Mouse (Mus musculus) heart, embryonic 12.5 days (tissue): Measurements from ENCODE around the gene Apobec1. TPM values are rescaled to one million over a fixed set of nuclear protein-coding genes. Genes with fewer than 3 reads are reported as not detected.

Experiments
- ATAC-seq: fragments of 200-750 bp; cut with Nextera tagmentation; 2 replicates; pipeline ENCODE4 v1.8.0; 2017; ENCODE audit warnings: moderate TSS enrichment, moderate library complexity; ENCODE audit not compliant: insufficient number of reproducible peaks, low FRiP score
- H3K27ac ChIP-seq: fragments of 300-500 bp; sonication (generic); 2 replicates; pipeline ENCODE4 v1.5.1; 2016; ENCODE audit warnings: mild to moderate bottlenecking, moderate library complexity; ENCODE audit not compliant: poor library complexity, severe bottlenecking
- H3K27me3 ChIP-seq: fragments of 300-500 bp; sonication (generic); replicated peaks from 2 replicates; pipeline ENCODE4 v1.6.1; 2016; ENCODE audit warnings: mild to moderate bottlenecking, moderate library complexity
- H3K36me3 ChIP-seq: fragments of 300-500 bp; sonication (generic); 2 replicates; pipeline ENCODE4 v1.6.1; 2016; ENCODE audit warnings: mild to moderate bottlenecking, moderate library complexity
- H3K4me1 ChIP-seq: fragments of 300-500 bp; sonication (generic); replicated peaks from 2 replicates; pipeline ENCODE4 v1.6.1; 2016; ENCODE audit warnings: mild to moderate bottlenecking
- H3K4me2 ChIP-seq: fragments of 300-500 bp; sonication (generic); 2 replicates; pipeline ENCODE4 v1.6.1; 2016; ENCODE audit warnings: mild to moderate bottlenecking, moderate library complexity
- H3K4me3 ChIP-seq: fragments of 300-500 bp; sonication (generic); 2 replicates; pipeline ENCODE4 v1.5.1; 2016; ENCODE audit warnings: mild to moderate bottlenecking
- H3K9ac ChIP-seq: fragments of 300-500 bp; sonication (generic); 2 replicates; pipeline ENCODE4 v1.6.1; 2016; ENCODE audit warnings: mild to moderate bottlenecking, moderate library complexity
- H3K9me3 ChIP-seq: fragments of 300-500 bp; sonication (generic); replicated peaks from 2 replicates; pipeline ENCODE4 v1.6.1; 2016; ENCODE audit warnings: mild to moderate bottlenecking, moderate library complexity
- WGBS: fragments of 180-500 bp; shearing (Covaris S2); methylation state at CpG from one replicate; pipeline ENCODE4 v1.1.7; 2016; 5-methylcytosine and 5-hydroxymethylcytosine counted together
- polyA plus RNA-seq: library from polyadenylated mRNA; unstranded; fragments of >200 nt; fragmentation: Nextera tagmentation; extraction: Ambion mirVana; gene quantifications from 2 replicates; pipeline ENCODE4 v1.2.1, GENCODE M21; 2016

Apobec1 gene
- polyA plus RNA-seq, 1 experiment from 2014 or later: 1.9 TPM

DNA sequence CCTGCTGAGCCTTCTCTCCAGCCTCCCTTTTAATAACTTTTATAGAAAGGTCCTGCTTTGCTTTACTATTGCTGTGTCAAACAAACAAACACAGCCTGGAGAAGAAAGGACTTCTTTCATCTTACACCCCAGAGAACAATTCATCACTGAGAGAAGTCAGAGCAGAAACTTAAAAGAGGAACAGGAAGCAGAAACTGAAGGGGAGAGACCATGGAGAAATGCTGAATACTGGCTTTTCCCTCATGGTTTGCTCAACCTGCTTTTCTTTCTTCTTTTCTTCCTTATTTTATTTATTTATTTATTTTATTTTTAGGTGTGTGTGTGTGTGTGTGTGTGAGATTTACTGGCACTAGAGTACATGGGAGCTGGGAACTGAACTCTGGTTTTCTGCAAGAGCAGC, 2.0 kb upstream of the Apobec1 start:
- no peak overlapping the region for H3K9ac ChIP-seq
- no peak overlapping the region for H3K27ac ChIP-seq
- no peaks in the 10 kb centered on the region for H3K36me3 ChIP-seq
- no peak overlapping the region for H3K4me3 ChIP-seq
- H3K4me2 ChIP-seq: no peak overlapping the region
- no peak for ATAC-seq
- H3K9me3 ChIP-seq: no peaks in the 10 kb centered on the region
- H3K4me1 ChIP-seq: no peaks in the 10 kb centered on the region; the same call in 1 of the 2 replicates
- H3K27me3 ChIP-seq: no peaks in the 10 kb centered on the region

DNA sequence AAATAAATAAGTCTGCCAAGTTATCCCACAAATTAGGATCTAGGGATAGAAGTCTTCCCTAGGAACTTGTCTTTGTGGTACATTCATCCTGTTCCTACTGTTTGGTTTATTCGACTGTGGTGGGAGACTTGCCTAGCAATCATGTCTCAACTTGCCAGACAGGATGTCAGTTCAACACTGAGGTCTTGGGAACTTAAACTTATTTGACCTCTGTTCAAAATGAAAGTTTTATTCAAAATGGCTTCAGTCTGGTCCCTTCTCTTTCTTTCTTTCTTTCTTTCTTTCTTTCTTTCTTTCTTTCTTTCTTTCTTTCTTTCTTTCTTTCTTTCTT, 713 bp upstream of the Apobec1 start:
- H3K4me2 ChIP-seq: peak overlapping the region; percentile 68
- H3K9ac ChIP-seq: no peak overlapping the region
- no peak for ATAC-seq
- no peaks in the 10 kb centered on the region for H3K4me1 ChIP-seq
- peak overlapping the region; percentile 61 for H3K4me3 ChIP-seq
- H3K36me3 ChIP-seq: no peaks in the 10 kb centered on the region
- no peaks in the 10 kb centered on the region for H3K9me3 ChIP-seq
- no peaks in the 10 kb centered on the region for H3K27me3 ChIP-seq
- H3K27ac ChIP-seq: no peak overlapping the region
- 43% methylated on average over 1 of the region's 1 CpGs for WGBS

DNA sequence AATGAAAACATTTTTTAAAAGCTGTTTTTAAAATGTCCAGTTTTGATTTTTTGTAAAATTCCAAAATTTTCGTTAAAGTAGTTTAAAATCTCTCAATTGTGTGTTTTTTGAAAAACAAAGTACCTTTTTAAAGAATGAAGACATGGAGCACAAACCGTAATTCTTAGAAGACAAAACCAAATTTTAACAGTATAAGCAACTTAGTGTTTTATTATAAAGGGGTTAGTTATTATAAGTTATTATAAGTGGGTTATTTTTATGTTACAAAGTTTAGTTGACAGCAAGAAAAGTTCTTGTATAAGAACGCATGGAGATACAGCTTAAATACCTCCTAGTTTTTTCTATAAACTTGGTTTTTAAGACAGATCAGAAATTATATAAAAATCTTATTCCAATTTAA, 629 bp downstream of the Apobec1 start:
- Histone ChIP-seq H3K27ac (no peak overlapping the region), H3K27me3 (no peaks in the 10 kb centered on the region), H3K4me1 (no peaks in the 10 kb centered on the region), H3K36me3 (no peaks in the 10 kb centered on the region), H3K9ac (no peak overlapping the region), H3K4me3 (peak overlapping the region; percentile 61), H3K9me3 (no peaks in the 10 kb centered on the region), H3K4me2 (peak overlapping the region; percentile 68)
- 82% methylated on average over 3 of the region's 3 CpGs for WGBS
- ATAC-seq: no peak

DNA sequence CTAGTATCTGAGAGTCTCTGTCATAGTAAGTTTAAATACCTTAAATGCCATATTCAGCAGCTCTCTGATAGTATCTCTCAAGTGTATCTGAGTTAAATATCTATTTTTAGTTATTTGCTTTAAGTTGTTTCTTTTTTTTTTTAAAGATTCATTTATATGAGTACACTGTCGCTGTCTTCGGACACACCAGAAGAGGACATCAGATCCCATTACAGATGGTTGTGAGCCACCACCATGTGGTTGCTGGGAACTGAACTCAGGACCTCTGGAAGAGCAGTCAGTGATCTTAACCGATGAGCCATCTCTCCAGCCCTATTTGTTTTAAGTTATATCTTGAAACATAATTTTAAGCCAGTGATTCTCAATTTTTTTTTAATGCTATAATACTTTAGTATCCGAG, 1.2 kb downstream of the Apobec1 start:
- no peak for ATAC-seq

DNA sequence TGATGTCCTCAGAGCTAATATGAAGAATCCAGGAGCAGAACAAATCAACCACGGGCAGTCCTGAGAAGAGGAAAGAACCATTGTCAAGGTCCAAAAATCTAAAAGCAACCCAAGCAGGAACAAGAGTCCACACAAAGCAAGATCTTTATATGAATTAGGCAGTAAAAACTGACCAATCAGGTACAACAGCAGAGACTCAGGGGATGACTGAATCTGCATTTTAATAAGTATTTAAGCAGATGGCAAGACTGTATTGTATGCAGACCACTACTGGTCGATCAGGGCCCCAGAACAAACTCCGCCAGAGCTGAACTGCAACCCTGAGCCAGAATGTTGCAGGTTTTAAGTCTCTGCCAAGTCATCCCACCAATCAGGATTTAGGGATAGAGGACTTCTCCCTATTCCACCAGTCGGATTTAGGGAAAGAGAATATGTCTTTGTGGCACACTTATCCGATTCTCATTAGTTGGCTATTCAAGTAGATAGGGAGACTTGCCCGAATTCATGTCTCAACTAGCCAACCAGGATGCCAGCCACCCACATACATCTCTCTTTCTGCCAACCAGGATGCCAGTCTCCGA, 2.1 kb downstream of the Apobec1 start:
- H3K4me1 ChIP-seq: no peaks in the 10 kb centered on the region
- H3K27ac ChIP-seq: no peak overlapping the region
- H3K9ac ChIP-seq: no peak overlapping the region
- no peak overlapping the region for H3K4me3 ChIP-seq
- H3K36me3 ChIP-seq: no peaks in the 10 kb centered on the region
- no peaks in the 10 kb centered on the region for H3K27me3 ChIP-seq
- no peak overlapping the region for H3K4me2 ChIP-seq
- no peaks in the 10 kb centered on the region for H3K9me3 ChIP-seq
- WGBS: 82% methylated on average over 7 of the region's 7 CpGs
- no peak for ATAC-seq

More for the DNA sequence above, 1.2 kb downstream of the Apobec1 start:
- Histone ChIP-seq H3K4me3 (no peak overlapping the region), H3K36me3 (no peaks in the 10 kb centered on the region), H3K27me3 (no peaks in the 10 kb centered on the region), H3K4me2 (no peak overlapping the region), H3K9ac (no peak overlapping the region), H3K4me1 (no peaks in the 10 kb centered on the region), H3K27ac (no peak overlapping the region), H3K9me3 (no peaks in the 10 kb centered on the region)
- 89% methylated on average over 4 of the region's 4 CpGs for WGBS

DNA sequence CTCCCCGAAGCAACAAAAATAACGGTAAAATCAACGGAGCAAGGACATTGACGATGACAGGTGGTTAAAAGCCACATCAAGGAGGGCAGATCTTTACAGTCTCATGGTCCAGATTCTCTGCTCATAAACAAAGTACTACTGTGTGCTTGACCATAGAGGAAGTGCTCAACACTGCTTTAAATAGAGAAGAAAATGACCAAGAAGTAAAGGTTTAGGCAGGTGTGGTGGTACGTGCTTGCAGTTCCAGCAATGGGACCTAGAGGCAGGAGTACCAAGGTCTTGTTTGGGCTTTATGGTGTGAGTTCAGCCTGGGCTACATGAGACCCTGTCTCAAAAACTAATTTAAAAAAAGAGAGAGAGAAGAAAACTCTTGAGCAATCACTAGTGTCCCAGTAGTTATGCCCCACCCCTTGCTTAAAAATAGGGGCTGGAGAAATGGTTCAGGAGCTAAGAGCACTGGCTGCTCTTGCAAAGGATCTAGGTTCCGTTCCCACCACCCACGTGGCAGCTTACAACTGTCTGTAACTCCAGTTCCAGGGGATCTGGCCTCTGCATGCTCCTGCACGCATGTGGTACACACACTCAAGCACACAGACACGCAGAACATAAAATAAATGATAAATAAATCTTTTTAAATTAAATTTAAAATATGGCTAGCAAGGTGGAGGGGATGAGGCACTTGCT, 3.0 kb downstream of the Apobec1 start:
- no peak overlapping the region for H3K27ac ChIP-seq
- WGBS: 84% methylated on average over 9 of the region's 9 CpGs
- no peak overlapping the region for H3K9ac ChIP-seq
- H3K4me1 ChIP-seq: no peaks in the 10 kb centered on the region
- no peaks in the 10 kb centered on the region for H3K27me3 ChIP-seq
- no peak overlapping the region for H3K4me2 ChIP-seq
- no peak overlapping the region for H3K4me3 ChIP-seq
- H3K36me3 ChIP-seq: no peaks in the 10 kb centered on the region
- H3K9me3 ChIP-seq: no peaks in the 10 kb centered on the region
- ATAC-seq: no peak

DNA sequence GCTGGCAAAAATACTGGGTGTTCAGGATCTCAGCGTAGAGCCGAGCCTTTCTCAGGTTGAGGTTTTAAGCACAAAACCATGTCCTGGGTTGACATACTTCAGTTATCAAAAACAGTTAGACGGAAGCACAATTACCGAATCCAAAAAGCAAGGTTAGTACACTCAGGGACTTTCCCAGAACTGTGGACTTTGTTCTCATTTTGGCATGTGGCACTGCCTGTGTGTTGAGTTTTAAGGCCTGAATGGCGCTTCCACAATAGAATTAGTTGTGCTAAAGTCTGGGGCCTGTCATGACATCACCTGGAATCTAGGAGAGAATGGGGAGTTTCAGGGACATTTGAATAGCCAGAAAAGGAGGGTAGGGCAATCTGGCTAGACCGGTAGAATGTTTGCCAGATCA, 3.8 kb downstream of the Apobec1 start:
- H3K4me3 ChIP-seq: no peak overlapping the region
- no peak overlapping the region for H3K4me2 ChIP-seq
- H3K36me3 ChIP-seq: no peaks in the 10 kb centered on the region
- no peak overlapping the region for H3K27ac ChIP-seq
- H3K9me3 ChIP-seq: no peaks in the 10 kb centered on the region
- 85% methylated on average over 6 of the region's 6 CpGs for WGBS
- no peak for ATAC-seq
- no peak overlapping the region for H3K9ac ChIP-seq
- no peaks in the 10 kb centered on the region for H3K4me1 ChIP-seq
- no peaks in the 10 kb centered on the region for H3K27me3 ChIP-seq

DNA sequence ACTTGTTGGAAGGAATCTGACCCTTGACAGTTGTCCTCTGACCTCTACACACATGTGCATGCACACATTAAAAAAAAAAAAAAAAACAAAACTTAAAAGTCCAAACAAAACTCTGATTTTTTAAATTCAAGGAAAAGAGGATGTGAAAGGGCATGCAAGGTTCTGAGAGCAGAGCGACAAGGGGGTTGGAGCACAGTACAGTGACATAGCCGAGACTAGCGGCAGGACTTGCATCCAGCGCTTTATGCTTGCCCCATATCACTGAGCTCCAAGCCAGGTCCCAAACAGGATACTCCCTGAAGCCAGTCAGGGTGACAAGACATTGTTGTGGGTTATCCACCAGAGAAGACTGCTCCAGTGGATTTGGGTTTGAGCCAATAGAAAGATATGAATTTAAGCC, 4.2 kb downstream of the Apobec1 start:
- Histone ChIP-seq H3K27ac (no peak overlapping the region), H3K36me3 (no peaks in the 10 kb centered on the region), H3K4me1 (no peaks in the 10 kb centered on the region), H3K9me3 (no peaks in the 10 kb centered on the region), H3K4me3 (no peak overlapping the region), H3K27me3 (no peaks in the 10 kb centered on the region), H3K9ac (no peak overlapping the region), H3K4me2 (no peak overlapping the region)
- WGBS: 88% methylated on average over 4 of the region's 4 CpGs
- ATAC-seq: no peak

DNA sequence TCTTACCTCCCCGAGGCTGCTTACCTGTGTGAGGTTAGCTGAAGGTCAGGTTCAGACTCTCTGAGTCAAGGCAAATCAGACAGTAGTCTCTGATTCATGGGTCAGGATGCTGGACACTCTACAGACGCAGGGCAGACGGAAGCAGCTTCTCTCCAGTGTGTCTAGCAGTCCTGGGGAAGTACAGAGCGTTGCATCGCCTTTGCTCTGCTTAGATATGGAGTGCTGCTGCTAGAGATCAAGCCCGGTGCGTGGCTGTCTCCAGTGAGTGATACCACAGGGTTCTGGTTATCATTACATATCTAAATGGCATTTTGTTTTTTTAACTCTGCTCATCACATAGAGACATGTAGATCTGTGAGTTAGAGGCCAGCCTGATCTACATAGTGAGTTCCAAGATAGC, 5.6 kb downstream of the Apobec1 start:
- Histone ChIP-seq H3K27ac (no peak overlapping the region), H3K27me3 (no peaks in the 10 kb centered on the region), H3K9me3 (no peaks in the 10 kb centered on the region), H3K4me1 (no peaks in the 10 kb centered on the region), H3K36me3 (no peaks in the 10 kb centered on the region), H3K9ac (no peak overlapping the region), H3K4me2 (no peak overlapping the region), H3K4me3 (no peak overlapping the region)
- 56% methylated on average over 7 of the region's 7 CpGs for whole genome bisulfite sequencing
- no peak for ATAC-seq

DNA sequence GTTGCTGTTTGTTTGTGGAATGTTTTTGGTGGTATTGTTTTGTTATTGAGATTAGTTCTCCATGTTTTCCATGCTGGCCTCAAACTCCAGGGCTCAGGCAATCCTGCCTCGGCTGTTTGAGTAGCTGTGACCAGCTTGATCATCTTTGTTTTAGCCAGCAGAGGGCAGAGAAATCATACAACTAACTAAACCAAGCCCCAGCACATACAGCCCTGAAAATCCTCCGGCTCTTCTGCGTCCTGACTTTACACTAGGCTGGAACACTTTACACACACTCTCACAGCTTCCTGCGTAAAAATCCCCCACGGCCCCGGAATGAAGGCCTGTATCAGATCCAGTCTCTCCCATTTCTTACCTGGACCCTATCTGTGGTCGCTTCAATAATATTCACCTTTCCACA, 6.6 kb downstream of the Apobec1 start:
- no peaks in the 10 kb centered on the region for H3K4me1 ChIP-seq
- no peak overlapping the region for H3K4me3 ChIP-seq
- 0 out of 2 replicates have a peak overlapping the region, but pooled peaks have one; percentile 41 for H3K4me2 ChIP-seq
- H3K27ac ChIP-seq: no peak overlapping the region
- H3K9me3 ChIP-seq: no peaks in the 10 kb centered on the region
- 21% methylated on average over 7 of the region's 7 CpGs for WGBS
- H3K27me3 ChIP-seq: no peaks in the 10 kb centered on the region
- no peaks in the 10 kb centered on the region for H3K36me3 ChIP-seq
- no peak overlapping the region for H3K9ac ChIP-seq
- ATAC-seq: peak; percentile 68; the same call in 1 of the 2 replicates

DNA sequence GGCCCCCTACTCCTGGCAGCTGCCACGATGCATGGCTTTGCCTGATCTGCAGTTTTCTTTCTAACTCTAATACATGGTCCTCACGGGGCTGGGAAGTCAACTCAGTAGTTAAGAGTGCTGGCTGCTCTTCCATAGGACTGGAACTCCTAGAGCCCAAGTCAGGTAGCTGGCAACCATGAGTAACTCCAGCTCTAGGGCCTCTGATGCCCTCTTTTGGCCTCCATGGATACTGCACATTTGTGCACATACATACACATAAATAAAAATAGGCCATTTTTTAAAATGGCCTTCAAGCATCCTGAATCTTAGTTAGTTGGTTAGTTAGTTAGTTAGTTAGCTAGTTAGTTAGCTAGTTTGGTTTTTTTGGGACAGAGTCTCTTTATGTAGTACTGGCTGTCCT, 9.3 kb downstream of the Apobec1 start:
- WGBS: 78% methylated on average over 2 of the region's 2 CpGs
- H3K4me3 ChIP-seq: no peak overlapping the region
- H3K9ac ChIP-seq: no peak overlapping the region
- no peaks in the 10 kb centered on the region for H3K27me3 ChIP-seq
- no peak for ATAC-seq
- H3K36me3 ChIP-seq: no peaks in the 10 kb centered on the region
- no peak overlapping the region for H3K4me2 ChIP-seq
- H3K9me3 ChIP-seq: no peaks in the 10 kb centered on the region
- H3K4me1 ChIP-seq: no peaks in the 10 kb centered on the region
- H3K27ac ChIP-seq: no peak overlapping the region
